Mouse (Mus musculus) myocyte (in vitro differentiated cells): ENCODE data around the gene Nr2c2.

Source experiments
- CEBPB ChIP-seq: IDR thresholded peaks from 2 replicates; pipeline ENCODE4 v1.6.1; 2011; ENCODE audit warnings: mild to moderate bottlenecking, moderate library complexity; ENCODE audit not compliant: poor library complexity, insufficient read depth, severe bottlenecking
- MAX ChIP-seq: IDR thresholded peaks from one replicate; pipeline ENCODE4 v1.6.1; 2011; ENCODE audit warnings: low read depth, mild to moderate bottlenecking, control low read depth
- MYOG ChIP-seq, 3 experiments: IDR thresholded peaks; one replicate each; pipeline ENCODE4 v1.6.1; 2011; ENCODE audit warnings: control low read depth in 2 of 3, low read depth in 2 of 3, mild to moderate bottlenecking in 2 of 3; ENCODE audit not compliant: insufficient read length in 2 of 3, control insufficient read depth in 1 of 3, insufficient read depth in 1 of 3
- POLR2A ChIP-seq: IDR thresholded peaks from one replicate; pipeline ENCODE4 v1.6.1; 2011; ENCODE audit warnings: low read depth, mild to moderate bottlenecking, control low read depth, moderate library complexity; ENCODE audit not compliant: insufficient read length
- POLR2AphosphoS2 ChIP-seq: IDR thresholded peaks from one replicate; pipeline ENCODE4 v1.6.1; 2011; ENCODE audit warnings: low read depth, control low read depth; ENCODE audit not compliant: insufficient read length
- REST ChIP-seq: IDR thresholded peaks from one replicate; pipeline ENCODE4 v1.6.1; 2011; ENCODE audit warnings: mild to moderate bottlenecking, control low read depth, moderate library complexity; ENCODE audit not compliant: insufficient read depth, insufficient read length
- USF1 ChIP-seq: IDR thresholded peaks from one replicate; pipeline ENCODE4 v1.6.1; 2011; ENCODE audit warnings: low read depth, mild to moderate bottlenecking, control low read depth, moderate library complexity

DNA sequence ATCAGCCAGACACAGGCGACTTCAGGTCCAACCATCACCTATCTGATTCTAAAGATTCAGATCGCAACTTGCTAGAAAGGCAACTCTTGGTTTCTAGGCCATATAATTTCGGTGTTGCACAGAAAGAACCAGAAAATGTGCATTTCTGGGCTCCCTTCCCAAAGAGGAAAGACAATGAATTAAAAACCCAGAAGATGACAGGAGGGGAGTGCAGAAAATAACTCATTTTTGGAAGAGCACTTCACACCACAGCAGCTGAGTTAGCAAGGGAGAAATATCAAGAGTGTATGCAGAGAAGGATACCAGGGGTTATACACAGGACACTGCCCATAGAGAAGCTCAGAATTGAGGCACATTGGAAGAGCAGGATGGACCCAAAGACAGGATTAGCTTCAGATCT lies 6.3 kb upstream of the Nr2c2 start:
- TF ChIP-seq REST = no peak
- TF ChIP-seq POLR2A = no peak
- TF ChIP-seq USF1 = no peak
- TF ChIP-seq CEBPB = no peak
- no peak for TF ChIP-seq POLR2AphosphoS2
- no peak for TF ChIP-seq MAX
- no peak for TF ChIP-seq MYOG (IDR thresholded peaks at IDR 0.05; ENCODE audit: control insufficient read depth in 1 of 3, insufficient read depth in 1 of 3, insufficient read length in 2 of 3, low read depth in 2 of 3)
